Comparison of ENCODE assay signal across 8 mouse cellular contexts in the genomic region with DNA sequence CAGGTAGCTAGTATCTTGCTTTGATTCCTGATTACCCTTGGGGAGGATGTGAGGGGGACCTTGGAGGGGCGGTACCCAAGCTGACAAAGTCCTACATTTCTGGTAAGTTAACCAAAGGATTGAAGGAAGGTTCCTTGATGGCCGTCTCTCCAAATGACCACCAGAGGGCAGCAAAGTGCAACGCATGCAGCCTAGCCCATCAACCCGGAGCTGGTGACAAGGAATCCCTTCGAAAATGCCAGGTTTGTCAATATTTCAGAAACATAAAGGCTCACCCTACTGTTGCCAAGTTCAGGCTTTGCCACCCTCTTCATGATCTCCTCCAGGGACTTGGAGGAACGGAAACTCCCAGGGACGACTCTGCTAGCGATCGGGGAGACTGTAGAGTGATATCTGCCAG. TPM values are rescaled to one million over a fixed set of nuclear protein-coding genes. Genes with fewer than 3 reads are reported as not detected.
A peak's percentile ranks its signal among the peaks of the same experiment; 100 is the strongest.
DNase-seq lines count a peak whose midpoint lies in the region; ATAC-seq and TF ChIP-seq lines count a peak whose summit lies in the region.

No protein-coding gene starts in this region.

- H3K9ac ChIP-seq in intestine, postnatal 0 days (ENCODE audit: low read depth, low read length): no peak overlapping the region
- H3K9ac ChIP-seq in limb, embryonic 14.5 days (ENCODE audit: low read depth, low read length, severe bottlenecking): no peak overlapping the region

- 17% methylated on average over 9 of the region's 9 CpGs for WGBS in intestine, postnatal 0 days
- WGBS in limb, embryonic 14.5 days: 25% methylated on average over 9 of the region's 9 CpGs

- no peaks in the 10 kb centered on the region for H3K9me3 ChIP-seq in intestine, postnatal 0 days (ENCODE audit: control insufficient read depth)
- H3K9me3 ChIP-seq in limb, embryonic 14.5 days (ENCODE audit: control insufficient read depth, low read length): no peaks in the 10 kb centered on the region

- H3K4me3 ChIP-seq in intestine, postnatal 0 days (ENCODE audit: low read depth, low read length): no peak overlapping the region
- no peak overlapping the region for H3K4me3 ChIP-seq in limb, embryonic 14.5 days (replicated peaks; ENCODE audit: low read length)

- TF ChIP-seq POLR2A in limb, embryonic 14.5 days (IDR thresholded peaks at IDR 0.05; ENCODE audit: borderline replicate concordance, extremely low read depth, insufficient read depth, insufficient read length): no peak

- no peaks in the 10 kb centered on the region for H3K27me3 ChIP-seq in intestine, postnatal 0 days (replicated peaks; ENCODE audit: control insufficient read depth, insufficient read depth, low read length)
- H3K27me3 ChIP-seq in limb, embryonic 14.5 days (ENCODE audit: control insufficient read depth, insufficient read depth, low read length): no peaks in the 10 kb centered on the region

- 0 out of 2 replicates have a peak overlapping the region, but pooled peaks have one; percentile 37 for H3K4me2 ChIP-seq in intestine, postnatal 0 days (replicated peaks; ENCODE audit: low read depth)
- H3K4me2 ChIP-seq in limb, embryonic 14.5 days (replicated peaks; ENCODE audit: low read depth, low read length, severe bottlenecking): no peak overlapping the region

- peak; percentile 98 for TF ChIP-seq CTCF in intestine, postnatal 0 days (IDR thresholded peaks at IDR 0.05; ENCODE audit: low read depth)

- no peaks in the 10 kb centered on the region for H3K4me1 ChIP-seq in intestine, postnatal 0 days (replicated peaks; ENCODE audit: control insufficient read depth, insufficient read depth, low read length)
- H3K4me1 ChIP-seq in limb, embryonic 14.5 days (ENCODE audit: control insufficient read depth, insufficient read depth, low read length): no peaks in the 10 kb centered on the region

- H3K27ac ChIP-seq in intestine, postnatal 0 days (ENCODE audit: low read depth, low read length): no peak overlapping the region
- H3K27ac ChIP-seq in limb, embryonic 14.5 days (replicated peaks; ENCODE audit: low read depth, low read length): no peak overlapping the region

- ATAC-seq in intestine, postnatal 0 days: no peak
- ATAC-seq in limb, embryonic 14.5 days (ENCODE audit: low FRiP score, low read depth): peak; percentile 41; the same call in 1 of the 2 replicates

- DNase-seq in 416B (ENCODE audit: low read depth): peak; percentile 78
- DNase-seq in adrenal gland, adult 8-10 months: peak; percentile 51
- DNase-seq in embryo, embryonic 9.5 days (ENCODE audit: extremely low spot score): peak; percentile 79
- DNase-seq in heart, adult 18-20 months: peak; percentile 69 to 86
- DNase-seq in limb, embryonic 14.5 days (ENCODE audit: low spot score): peak; percentile 85
- DNase-seq in naive thymus-derived CD4-positive, alpha-beta T cell, adult 2 months (ENCODE audit: low read depth): peak; percentile 82
- peak; percentile 43 to 84 for DNase-seq in spleen, postnatal 4 days (ENCODE audit: low spot score in 2 of 2)

- no peaks in the 10 kb centered on the region for H3K36me3 ChIP-seq in intestine, postnatal 0 days (ENCODE audit: control insufficient read depth, insufficient read depth)
- H3K36me3 ChIP-seq in limb, embryonic 14.5 days (ENCODE audit: control insufficient read depth, insufficient read depth, low read length): no peaks in the 10 kb centered on the region

RNA-seq across cellular contexts. Expression of a gene that starts 10.5 kb away (rescaled TPM):
- total RNA-seq in adrenal gland, adult 8-10 months (2022): 10 to 100 TPM; 38.8 to 45.1 (median 41.8) TPM
- 10 to 100 TPM; 17.7 to 22.0 TPM for total RNA-seq in heart, adult 18-20 months (2021)
- polyA plus RNA-seq in intestine, postnatal 0 days (2015; fragmentation: Nextera tagmentation; extraction: Ambion mirVana): 14.8 and 15.2 TPM in 2 replicates
- 2.0 and 2.6 TPM in 2 replicates for polyA plus RNA-seq in limb, embryonic 14.5 days (2012; rRNA removed)
- 4.4 TPM in 2 replicates for polyA plus RNA-seq in limb, embryonic 14.5 days (2014; fragmentation: Nextera tagmentation; extraction: Ambion mirVana)

RNA-seq across cellular contexts. Expression of a gene that starts 15.9 kb away (rescaled TPM):
- total RNA-seq in adrenal gland, adult 8-10 months (2022): not detected
- total RNA-seq in heart, adult 18-20 months (2021): not detected
- not detected in 2 replicates for polyA plus RNA-seq in intestine, postnatal 0 days (2015; fragmentation: Nextera tagmentation; extraction: Ambion mirVana)
- not detected in 2 replicates for polyA plus RNA-seq in limb, embryonic 14.5 days (2012; rRNA removed)
- polyA plus RNA-seq in limb, embryonic 14.5 days (2014; fragmentation: Nextera tagmentation; extraction: Ambion mirVana): not detected in 2 replicates

RNA-seq across cellular contexts. Expression of a gene that starts 33.3 kb away (rescaled TPM):
- total RNA-seq in adrenal gland, adult 8-10 months (2022): 1 to 10 TPM; 1.8 to 5.6 (median 3.5) TPM
- not detected for total RNA-seq in heart, adult 18-20 months (2021)
- 0.22 and 0.37 TPM in 2 replicates for polyA plus RNA-seq in intestine, postnatal 0 days (2015; fragmentation: Nextera tagmentation; extraction: Ambion mirVana)
- polyA plus RNA-seq in limb, embryonic 14.5 days (2012; rRNA removed): 0.30 TPM in 1 of 2 replicates, not detected in the other
- 0.40 TPM in 1 of 2 replicates, not detected in the other for polyA plus RNA-seq in limb, embryonic 14.5 days (2014; fragmentation: Nextera tagmentation; extraction: Ambion mirVana)

RNA-seq across cellular contexts. Expression of a gene that starts 50.0 kb away (rescaled TPM):
- total RNA-seq in adrenal gland, adult 8-10 months (2022): 1 to 10 TPM; 4.0 to 6.4 (median 4.2) TPM
- not detected for total RNA-seq in heart, adult 18-20 months (2021)
- 0.50 and 0.59 TPM in 2 replicates for polyA plus RNA-seq in intestine, postnatal 0 days (2015; fragmentation: Nextera tagmentation; extraction: Ambion mirVana)
- polyA plus RNA-seq in limb, embryonic 14.5 days (2012; rRNA removed): 0.70 and 0.87 TPM in 2 replicates
- 0.32 and 0.67 TPM in 2 replicates for polyA plus RNA-seq in limb, embryonic 14.5 days (2014; fragmentation: Nextera tagmentation; extraction: Ambion mirVana)
